Mouse (Mus musculus) ovary, postnatal 36 days (tissue): ENCODE data around the gene Lysmd1.

ENCODE experiments used
- DNase-seq: peaks from one replicate; pipeline ENCODE4 v3.0.0; 2022; ENCODE audit warnings: low spot score, mixed read lengths

Gene Lysmd1

DNA sequence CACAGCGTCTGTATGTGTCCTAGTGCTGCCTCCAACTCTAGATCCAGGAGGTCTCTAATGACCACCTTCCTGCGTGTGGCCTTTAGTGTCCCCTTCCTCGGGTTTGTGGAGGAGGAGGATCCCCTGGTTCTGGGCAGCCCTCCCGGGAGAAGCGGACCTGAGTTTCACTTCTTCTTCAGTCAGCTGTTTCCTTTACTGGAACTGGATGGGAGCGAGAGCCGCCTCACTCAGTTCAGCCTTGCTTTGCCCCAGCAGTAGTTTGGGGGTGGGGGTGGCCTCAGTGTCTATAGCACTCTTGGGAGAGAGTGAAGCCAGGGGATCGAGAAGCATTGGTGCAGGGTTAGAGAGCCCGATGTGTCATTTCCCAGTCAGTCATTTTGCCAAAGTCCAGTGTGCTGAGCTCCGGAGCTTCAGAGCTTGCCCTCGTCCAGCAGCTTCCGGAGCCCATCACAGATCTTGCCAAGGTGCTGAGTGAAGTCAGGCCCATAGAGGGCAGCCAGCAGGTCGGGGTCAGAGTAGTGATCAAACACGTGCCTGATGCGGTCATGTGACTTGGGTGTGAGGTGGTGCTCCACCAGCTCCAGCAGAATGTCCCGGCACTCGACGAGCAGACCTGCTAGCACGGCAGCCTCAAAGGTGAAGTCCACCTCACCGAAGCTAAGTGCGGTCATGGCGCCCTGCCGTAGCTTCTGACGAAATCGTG is 5.8 kb downstream of the Lysmd1 start:
- no peak for DNase-seq

DNA sequence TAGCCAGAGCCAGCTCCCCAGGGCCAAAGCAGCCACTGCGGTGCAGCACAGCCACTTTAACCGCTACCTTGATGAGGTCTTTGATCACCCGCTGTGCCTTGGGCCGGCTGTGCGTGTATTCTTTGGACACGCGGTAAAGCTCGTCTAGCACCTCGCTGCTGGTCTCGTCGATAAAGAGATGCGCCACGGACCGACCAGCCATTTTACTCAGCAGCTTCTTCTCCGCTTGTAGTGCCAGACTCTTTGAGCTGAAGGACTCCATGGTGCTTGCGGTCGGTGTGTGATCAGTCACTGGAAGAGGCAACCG is 6.4 kb downstream of the Lysmd1 start:
- DNase-seq, result no peak

DNA sequence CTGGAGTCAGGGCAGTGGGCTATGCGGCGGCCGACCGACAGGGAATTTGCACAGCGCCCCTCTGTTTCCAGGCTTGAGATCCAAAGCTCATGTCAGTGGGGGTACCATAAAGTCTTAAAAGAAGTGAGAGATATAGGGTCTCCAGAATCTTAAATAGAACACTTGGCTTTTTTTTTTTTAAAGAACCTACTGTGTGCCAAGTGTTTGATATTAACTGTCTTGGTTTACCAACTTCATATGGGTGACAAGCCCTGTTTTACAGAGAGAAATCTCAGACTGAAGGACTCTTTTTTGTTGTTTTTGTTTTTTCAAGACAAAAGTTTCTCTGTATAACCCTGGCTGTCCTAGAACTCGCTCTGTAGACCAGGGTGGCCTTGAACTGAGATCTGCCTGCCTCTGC is 6.9 kb downstream of the Lysmd1 start:
- DNase-seq, result no peak

- no peak for DNase-seq
Measured at GRCm38 (mm10) chr3:95141474-95141873, 7.6 kb downstream of the Lysmd1 start.

- no peak for DNase-seq
Measured at GRCm38 (mm10) chr3:95141952-95142616, 8.2 kb downstream of the Lysmd1 start, which contains the start of gene Tnfaip8l2. Tnfaip8l2 (minus strand) TSS chr3:95142360.

- DNase-seq, result peak; percentile 87
Measured at GRCm38 (mm10) chr3:95142617-95143011, 8.7 kb downstream of the Lysmd1 start.

DNA sequence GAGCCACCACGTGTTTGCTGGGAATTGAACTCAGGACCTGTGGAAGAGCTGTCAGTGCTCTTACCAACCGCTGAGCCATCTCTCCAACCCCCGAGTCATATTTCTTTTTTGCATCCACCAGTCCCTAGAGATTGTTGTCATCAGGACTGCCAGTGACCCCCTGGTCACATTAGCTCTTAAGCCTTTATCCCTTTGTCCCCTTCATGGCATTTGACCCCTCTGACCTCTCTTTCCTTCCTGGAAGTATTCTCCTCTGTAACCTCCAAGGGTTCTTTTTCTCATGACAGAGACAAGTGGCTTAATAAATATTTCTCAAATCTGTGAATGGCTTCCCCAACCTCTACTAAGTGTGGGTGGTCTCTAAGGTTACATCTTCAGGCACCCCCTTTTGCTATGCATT is 14.0 kb downstream of the Lysmd1 start:
- no peak for DNase-seq

GRCm38 (mm10) chr3:95153874-95154273 is 20.0 kb downstream of the Lysmd1 start:
- DNase-seq, result no peak

- DNase-seq, result no peak
Measured at GRCm38 (mm10) chr3:95159511-95159986, 25.7 kb downstream of the Lysmd1 start.

GRCm38 (mm10) chr3:95159987-95160963 is 26.4 kb downstream of the Lysmd1 start, which contains the start of gene Sema6c:
Sema6c (plus strand) TSS chr3:95160457.
- DNase-seq, result peak; percentile 90

DNA sequence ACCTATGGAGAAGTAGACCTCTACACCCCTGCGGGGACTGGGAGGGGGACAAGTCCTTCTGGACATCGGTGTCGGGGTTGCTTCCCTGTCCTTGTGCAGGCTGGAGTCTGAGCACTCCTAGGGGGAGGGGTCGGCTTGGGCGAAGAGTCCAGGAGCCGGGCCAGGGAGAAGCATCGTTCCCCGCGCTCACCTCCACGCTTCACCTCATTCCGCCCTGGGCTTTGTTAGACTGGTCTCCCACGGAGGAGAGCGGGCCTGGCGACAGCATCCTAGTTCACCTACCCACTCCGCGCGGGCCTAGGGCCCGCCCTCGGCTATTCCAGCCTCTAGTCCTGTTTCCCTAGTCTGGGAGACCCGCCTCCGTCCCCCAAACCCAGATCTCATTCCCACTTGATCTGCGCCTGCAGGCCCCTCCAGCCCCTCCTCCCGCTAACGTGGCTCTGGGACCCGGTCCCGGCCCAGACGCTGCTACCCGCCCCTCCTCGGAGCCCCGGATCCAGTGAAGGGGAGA is 27.2 kb downstream of the Lysmd1 start:
- no peak for DNase-seq

GRCm38 (mm10) chr3:95161618-95162344 is 27.9 kb downstream of the Lysmd1 start:
- no peak for DNase-seq

DNA sequence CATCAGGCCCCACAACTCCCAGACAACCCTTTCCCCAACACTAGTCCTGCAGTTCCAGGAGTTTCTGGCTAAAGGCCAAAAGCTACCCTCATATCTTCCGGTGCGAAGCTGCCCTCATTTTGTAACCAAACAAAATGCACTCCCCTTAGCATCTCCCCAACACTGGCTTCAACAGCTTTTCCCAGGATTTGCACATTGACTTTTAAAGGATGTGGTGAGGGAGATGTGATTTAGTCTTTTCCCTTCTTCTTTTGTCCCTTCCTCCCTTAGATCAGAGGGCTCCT is 28.4 kb downstream of the Lysmd1 start:
- no peak for DNase-seq

- DNase-seq, result no peak
Measured at GRCm38 (mm10) chr3:95163419-95164255, 29.7 kb downstream of the Lysmd1 start.

DNA sequence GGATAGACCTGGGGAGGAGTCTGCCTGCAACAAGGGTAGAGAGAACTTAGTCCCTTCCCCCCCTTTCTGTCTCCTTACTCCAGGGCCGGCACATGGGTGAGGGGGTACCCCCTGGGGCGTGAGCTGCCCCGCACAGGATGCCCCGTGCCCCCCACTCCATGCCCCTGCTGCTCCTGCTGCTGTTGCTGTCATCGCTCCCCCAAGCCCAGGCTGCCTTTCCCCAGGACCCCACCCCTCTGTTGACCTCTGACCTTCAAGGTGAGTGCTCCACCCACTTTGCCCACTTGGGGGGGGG is 30.3 kb downstream of the Lysmd1 start:
- DNase-seq, result no peak

DNA sequence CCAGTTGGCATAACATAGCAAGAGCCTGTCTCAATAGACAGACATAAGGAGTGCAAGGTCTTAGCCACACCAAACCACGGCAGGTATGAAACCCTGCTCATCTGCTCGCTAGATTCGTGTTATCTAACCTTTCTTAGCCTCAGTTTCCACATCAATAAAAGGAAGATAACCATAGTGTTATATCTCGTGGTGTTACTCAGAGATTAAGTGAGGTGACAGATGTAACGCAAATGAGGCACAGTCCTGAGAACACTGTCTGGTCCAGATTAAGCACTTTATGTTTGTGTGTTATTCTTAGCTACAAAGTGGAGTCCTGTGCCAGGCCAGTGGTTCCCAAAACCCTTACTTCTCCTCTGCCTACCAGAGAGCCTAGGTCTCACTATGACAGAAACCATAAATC is 31.0 kb downstream of the Lysmd1 start:
- no peak for DNase-seq

DNA sequence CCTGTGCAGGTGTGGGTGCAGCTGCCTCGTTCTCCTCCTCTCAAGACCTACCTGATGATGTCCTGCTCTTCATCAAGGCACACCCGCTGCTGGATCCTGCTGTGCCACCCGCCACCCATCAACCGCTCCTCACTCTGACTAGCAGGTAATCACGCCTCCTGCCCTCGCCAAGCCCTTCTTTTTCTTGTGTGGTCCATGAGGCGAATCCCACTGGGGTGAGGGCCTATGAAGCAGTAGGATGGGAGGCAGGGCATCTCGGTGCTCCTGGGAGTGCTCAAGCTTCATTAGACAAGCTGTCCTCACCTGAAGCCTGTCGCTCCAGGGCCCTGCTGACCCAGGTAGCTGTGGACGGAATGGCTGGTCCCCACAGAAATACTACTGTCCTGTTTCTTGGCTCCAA is 36.1 kb downstream of the Lysmd1 start:
- no peak for DNase-seq

DNA sequence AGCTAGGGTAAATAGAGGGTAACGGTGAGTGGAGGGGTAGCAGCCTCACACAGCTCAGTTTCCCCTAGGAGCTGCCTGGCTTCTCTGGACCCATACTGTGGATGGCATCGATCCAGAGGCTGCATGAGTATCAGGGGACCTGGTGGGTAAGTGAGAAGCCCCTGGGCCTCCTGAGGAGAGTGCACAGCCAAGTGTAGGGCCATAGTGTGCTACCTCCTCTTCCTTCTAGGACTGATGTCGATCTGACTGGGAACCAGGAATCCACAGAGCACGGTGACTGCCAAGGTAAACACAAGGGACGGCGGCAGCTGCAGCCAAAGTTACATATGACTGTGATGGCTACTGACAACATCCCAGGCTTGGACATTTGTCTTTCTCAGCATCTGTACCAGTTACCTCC is 37.2 kb downstream of the Lysmd1 start:
- no peak for DNase-seq

DNA sequence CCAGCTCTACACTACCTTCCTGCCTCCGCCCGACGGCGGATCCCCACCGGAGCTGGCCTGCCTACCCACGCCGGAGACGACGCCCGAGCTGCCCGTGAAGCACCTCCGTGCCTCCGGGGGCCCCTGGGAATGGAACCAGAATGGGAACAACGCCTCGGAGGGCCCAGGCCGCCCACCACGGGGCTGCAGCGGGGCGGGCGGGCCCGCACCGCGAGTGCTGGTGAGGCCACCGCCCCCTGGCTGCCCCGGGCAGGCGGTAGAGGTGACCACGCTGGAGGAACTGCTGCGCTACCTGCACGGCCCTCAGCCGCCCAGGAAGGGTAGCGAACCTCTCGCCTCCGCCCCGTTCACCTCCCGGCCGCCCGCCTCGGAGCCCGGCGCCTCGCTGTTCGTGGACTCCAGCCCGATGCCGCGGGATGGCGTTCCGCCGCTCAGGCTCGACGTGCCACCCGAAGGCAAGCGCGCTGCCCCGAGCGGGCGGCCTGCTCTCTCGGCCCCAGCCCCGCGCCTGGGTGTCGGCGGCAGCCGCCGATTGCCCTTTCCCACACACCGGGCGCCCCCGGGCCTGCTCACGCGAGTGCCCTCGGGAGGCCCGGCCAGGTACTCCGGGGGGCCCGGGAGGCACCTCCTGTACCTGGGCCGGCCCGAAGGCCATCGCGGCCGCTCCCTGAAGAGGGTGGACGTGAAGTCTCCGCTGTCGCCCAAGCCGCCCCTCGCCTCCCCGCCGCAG is 38.8 kb downstream of the Lysmd1 start:
- no peak for DNase-seq

- DNase-seq, result peak; percentile 30
Measured at GRCm38 (mm10) chr3:95173256-95173949, 39.5 kb downstream of the Lysmd1 start.
